Mouse (Mus musculus) testis, postnatal 10 days (tissue): ENCODE results near the gene Dlg2.

Source experiments
- DNase-seq: peaks from one replicate; pipeline ENCODE4 v3.0.0; 2021; ENCODE audit warnings: low spot score

Gene Dlg2

DNA sequence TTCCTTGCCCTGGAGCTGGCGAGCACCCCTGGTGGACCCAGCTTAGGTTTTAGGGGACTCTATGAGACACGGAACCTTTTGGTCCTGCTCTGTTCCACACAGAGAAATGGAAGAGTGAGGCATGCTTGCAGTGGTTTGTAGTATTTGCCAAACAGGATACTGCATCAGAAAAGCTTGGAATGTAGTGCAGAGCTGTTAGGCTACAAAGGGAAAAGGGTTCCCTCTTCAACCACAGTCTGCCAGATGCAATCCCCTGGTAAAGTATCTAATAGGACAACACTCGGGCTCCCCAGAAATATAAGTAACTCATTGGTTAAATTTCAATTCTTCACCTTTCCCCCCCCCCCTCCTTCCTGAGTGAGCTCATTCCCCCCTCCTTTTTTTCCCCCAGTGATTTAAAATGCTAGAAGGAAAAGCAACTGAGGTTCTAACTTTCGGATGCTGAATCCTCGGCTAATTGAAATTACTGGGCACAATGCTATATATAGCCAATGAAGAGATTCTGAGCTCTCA, 613.9 kb downstream of the Dlg2 start:
- DNase-seq: no peak

DNA sequence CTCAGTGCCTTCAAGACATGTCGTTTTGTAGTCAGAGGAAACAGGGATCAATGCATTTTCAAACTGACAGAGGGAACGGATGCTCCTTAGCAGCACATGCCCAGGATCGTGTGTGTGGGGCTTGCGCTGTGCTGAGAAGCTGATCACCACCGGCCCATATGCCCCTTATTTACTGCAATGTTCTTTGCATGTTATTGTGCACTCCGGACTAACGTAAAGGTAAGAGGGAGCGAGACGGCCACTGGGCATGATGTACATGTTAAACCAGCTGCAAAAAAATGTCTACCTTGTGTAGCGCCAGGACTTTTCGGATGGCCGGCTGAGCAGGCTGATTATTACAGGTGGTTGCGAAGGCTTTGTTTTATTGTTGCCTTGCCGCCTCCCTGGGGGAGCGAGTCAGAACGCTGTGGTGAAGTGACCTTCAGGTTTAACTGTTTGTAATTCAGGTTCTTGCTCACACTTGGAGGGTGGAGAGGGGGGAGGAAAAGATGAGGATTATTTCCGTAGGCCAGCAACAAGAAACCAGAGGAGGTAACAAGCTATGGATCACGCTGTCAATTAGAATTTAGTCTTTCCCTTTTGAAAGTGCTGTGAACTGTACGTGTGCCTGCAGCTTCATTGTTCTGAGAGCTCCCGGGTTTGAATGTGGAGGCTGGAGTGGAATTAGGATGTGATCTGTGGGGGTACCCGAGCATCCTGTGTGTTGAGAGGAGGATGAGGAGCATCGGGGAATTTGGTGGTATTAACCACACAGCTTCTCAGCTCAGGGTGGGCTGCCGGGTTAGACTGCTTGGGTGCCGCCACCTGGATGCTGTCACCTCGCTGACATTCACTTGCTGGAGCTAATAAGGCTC, 614.6 kb downstream of the Dlg2 start:
- no peak for DNase-seq

DNA sequence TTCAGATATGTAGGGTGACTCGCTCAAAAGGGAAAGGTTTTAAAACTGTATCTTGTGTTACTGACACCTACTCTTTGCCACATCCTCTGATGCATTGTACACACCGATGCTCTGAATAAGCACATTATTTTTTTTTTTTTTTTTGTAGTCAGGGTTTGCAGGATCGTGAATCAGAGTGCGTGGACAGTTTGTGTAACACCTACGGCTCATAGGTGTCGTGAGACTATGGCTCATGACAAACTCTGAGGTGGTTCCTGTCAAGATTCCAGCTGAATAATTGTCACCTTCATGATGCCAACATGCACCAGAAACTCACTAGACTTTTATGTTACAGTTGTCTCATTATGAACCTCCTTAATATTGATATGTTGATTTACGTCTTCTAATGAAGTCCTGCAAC, 620.0 kb downstream of the Dlg2 start:
- no peak for DNase-seq

DNA sequence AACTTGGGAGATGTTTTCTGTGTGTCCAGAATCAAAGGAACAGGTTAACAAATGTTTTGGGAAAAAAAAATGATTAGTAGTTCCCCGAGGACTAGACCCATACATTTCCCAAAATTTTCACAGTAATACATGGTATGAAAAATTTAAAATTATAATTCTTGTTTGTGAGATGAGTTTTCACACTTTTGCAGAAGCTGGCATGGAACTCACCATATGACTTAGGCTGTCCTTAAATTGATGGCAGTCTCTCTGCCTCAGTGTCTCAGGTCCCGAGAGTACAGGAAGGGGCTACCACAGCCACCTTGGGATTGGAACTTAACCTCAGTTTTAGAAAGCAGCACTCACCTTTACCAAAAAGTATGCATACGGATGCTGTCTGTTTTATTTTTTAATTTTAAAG, 622.0 kb downstream of the Dlg2 start:
- DNase-seq: no peak

DNA sequence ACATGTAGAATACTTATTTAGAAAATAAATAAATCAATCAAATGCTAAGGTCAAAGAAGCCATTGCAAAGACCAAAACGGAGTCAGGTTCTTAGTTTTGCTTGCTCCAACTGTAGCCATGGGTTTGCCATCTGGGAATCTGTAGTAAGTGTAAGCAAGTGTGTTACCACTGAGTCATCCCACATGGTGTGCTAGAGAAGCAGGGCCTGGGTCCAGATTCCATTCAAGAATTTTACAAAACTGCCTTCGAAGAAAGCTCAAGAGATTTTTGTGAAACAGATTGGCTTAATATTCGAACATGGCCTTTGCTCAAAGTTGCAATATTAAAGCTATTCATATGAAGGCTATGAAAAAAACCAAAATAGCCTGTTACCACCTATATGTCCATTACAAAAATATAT, 633.1 kb downstream of the Dlg2 start:
- DNase-seq: no peak

DNA sequence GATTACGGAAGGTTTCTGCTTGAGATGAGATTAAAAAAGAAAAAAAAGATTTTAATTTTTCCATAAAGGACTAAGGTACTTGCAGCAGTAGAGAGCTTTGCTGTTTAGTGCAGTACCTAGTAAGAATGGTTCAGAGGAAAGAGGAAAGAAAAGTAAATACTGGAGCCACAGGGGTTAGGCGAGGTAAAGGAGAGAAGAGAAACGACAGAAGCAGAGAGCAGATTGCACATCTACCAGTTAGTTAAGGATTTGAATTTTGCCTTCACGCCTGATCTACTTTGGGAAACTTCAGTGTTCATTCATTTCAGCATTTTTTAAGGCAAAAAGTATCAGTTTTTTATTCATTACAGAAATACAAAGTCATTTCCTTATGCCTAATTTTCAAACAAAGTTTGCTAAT, 655.7 kb downstream of the Dlg2 start:
- DNase-seq: no peak

DNA sequence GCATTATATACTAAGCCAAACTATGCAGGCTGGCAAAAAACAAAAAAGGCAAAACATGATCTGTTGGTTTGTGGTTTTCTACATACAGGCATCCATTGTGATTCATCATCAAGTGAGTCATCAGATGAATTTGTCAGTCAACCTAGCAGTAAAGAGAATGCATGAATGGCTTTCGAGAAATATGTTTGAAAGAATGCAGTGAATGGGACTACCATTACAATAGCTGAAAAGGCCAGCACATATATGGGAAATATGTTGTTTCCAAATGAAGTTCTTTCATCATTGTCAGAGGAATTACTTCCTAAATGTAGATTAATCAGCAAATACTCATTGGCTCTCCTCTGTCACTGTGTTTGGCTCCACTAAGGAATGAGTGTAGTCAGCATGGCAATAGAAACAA, 677.6 kb downstream of the Dlg2 start:
- DNase-seq: no peak

DNA sequence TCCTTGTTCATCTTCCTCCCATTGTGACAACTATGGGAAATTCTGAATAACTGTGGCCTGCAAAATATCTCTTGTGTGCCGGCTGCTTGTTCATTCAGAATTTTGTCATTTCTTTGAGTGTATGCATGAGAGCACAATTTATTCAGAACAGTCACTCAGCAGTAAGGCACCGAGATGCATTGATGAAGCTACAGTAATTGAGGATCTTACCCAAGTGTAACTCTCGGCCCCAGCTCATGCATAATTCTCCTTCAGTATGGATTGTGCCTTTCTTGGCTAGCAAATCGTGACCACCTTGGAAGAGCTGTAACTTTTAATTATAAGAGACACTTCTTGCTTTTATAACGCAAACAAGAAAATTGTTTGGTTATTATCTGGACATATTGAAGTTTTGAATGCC, 682.7 kb downstream of the Dlg2 start:
- no peak for DNase-seq

DNA sequence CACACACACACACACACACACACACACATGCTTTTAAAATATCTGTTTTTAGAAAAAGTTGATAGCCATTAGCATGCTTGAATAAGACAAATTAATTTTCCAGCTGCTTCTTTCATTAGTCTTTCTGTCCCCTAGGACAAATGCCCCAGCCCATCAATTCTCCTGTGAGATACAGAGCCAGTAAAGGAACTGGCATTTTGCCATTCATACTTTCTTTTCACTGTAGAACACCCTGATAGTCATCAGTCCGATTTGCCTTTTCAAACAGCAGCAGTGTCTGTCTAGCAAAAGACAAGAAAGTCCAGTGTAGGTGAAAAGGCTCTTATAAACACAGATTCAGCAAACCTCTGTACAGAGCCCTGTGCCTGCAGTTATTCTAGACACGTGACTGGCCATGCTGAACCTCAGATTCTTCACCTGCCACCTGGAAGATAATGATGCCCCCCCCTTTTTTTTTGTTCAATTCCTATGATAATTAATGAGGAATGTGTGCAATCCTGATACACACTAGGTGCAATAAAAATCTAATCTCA, 685.2 kb downstream of the Dlg2 start:
- DNase-seq: no peak

DNA sequence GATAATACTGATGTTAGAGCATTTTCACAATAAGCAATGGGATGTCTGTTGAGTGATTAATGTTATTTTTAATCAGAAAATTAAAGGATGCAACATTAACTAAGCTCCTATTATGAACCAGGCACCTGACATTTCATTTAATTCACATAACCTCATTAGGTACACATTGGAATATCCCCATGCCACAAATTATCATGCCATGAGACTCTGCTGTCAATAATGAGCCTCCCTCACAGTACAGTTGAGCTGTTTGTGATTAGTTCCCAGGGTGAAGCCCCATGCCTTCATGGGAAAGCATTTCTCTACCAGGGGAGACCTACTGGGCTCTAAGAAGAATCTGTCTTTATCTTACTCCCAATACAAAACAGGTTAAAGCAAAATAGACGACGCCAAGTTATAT, 697.1 kb downstream of the Dlg2 start:
- no peak for DNase-seq

DNA sequence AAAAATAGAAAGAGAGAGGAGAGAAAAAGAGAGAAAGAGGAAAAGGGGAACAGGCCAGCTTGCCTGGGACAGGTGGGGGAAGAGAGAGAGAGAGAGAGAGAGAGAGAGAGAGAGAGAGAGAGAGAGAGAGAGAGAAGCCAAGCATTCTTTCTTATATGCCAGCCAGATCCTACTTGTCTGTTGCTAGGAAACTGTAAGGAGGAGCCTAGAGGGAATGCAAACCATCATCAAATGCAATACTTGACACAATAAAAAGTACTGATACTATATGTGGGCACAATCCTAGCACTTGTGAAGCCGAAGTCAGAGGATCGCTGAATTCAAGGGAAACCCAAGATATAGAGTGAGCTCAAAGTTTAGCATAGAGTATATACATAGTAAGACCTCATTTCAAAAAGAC, 711.7 kb downstream of the Dlg2 start:
- no peak for DNase-seq

DNA sequence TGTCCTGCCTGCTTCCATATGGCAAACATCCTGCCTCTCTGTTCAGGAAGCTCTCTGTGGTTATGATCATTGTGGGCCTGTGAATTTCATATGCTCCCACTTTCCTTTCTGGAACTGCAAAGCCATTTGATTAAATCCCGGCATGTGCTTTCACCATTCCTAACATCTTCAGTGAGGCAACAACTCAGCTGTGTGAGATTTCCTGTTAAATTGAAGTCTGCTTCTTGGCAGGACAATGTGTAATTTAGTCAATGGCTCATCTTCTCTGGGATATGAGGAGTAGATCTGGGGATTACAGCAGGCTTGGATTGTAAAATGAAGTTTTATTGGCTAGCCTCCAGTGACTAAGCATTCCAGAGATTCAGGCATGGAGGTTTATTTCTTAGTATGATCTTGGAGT, 722.9 kb downstream of the Dlg2 start:
- no peak for DNase-seq

DNA sequence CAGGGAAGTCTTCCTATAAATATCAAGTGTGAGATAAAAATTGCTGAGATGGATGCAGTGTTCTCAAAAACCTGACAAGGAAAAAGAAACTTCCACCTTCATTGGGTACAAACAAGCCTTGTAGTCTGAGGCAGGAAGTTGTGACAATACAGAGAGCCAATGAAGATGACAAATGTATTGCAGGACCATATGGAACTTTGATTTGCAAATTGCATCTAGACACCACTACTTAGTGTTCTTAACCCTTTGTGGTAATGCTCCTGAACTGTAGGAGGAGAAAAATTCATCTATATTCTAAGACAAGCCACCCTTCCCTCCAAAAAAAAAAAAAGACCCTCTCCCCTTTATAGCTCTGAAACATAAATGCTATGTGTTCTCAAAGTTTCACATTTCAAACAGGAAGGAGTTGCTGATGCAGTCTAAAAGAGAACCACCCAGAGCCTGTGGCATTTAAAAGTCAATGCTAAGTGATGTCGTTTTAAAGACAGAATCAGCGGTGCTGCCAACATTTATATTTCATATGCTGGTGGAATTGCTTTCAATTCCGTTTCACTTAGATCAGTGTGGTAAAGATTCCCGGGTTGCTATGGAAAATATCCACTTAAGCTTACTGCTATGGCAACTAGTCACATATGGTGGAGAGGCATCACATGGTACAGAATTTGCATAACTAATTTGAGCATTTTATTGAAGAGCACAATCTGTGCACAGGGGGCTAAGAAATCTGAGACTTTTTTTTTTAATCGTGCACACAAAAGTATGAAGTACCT, 731.8 kb downstream of the Dlg2 start:
- no peak for DNase-seq

DNA sequence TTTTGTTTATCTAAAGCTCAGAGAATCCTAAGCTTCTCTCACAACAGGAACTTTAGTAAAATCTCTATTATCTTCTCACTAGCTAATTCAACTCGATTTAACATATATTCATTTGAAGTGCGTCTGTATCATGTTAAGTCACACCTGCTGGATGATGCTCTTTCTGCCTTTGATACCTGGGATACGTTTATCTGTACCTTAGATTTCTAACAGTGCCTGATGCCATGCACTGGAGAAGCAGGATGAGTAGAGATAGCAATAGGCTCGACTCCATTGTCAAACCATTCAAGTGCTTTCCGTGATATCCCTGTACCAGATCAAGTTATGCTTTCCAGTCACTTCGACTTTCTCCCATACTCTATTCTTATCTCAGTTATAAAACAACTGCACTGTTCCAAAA, 732.5 kb downstream of the Dlg2 start:
- DNase-seq: no peak

DNA sequence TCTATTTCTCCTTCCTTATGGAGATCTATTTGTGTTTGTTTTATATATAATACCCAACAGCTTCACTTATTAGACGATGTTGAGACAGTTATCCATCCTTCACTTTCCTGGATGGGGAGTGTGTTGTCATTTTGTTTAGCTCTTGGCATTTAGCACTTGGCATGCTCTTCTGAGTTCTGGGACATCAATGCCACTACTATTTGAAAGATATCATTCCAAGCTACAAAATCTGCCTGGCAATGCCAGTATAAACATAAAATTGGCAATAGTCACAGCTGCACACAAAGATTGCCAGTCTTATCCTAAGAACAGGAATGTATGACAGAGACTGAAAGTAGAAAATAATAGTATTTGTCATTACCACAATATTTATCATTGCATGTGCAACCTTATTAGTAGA, 735.8 kb downstream of the Dlg2 start:
- DNase-seq: no peak

DNA sequence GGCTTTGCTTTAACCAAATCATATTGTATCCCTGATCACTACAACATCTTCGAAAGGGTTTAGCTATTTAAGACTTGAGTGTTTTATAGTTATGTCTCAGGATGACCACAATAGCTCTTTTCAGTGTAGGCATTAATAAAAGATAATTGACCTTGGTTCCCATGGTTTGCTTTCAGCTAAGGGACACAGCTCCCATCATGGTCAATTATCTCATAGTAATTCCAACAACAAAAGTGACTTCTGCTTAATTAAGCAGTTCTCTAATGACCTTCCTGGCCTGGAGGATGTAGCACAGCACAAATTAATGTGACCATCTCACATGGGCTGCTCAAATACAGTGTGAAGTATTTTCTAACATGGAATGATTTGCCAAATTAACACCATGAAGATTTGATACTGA, 738.4 kb downstream of the Dlg2 start:
- no peak for DNase-seq

DNA sequence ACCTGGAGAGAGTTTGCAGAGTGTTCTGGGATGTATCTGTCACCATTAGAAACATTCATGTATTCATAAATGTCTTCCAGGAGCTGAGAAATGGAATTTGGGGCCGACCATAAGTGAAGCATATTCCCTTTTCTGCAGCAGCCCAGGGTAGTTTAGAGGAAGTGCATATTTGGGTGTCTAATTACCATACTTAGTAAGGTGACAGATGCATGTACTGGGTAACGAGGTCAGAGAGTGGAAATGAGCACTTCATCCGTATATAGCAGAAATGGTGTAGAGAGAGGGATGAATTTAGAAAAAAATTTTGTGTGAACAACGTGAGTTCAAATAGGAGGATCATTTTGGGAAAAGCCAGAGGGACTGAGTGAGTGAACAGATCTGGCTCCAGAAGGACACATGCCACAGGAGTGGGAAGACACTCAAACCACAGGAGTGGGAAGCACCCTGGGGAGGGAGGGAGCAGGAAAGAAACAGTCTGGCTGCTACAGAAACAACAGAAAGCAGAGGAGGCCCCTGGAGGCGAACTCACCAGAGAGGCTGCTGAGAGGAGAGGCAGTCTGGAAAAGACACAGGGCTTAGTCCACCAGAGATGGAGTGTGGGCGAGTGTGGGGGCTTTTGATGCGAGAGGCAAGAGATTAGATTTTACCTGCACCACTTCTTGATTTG, 742.0 kb downstream of the Dlg2 start:
- DNase-seq: peak; percentile 32

DNA sequence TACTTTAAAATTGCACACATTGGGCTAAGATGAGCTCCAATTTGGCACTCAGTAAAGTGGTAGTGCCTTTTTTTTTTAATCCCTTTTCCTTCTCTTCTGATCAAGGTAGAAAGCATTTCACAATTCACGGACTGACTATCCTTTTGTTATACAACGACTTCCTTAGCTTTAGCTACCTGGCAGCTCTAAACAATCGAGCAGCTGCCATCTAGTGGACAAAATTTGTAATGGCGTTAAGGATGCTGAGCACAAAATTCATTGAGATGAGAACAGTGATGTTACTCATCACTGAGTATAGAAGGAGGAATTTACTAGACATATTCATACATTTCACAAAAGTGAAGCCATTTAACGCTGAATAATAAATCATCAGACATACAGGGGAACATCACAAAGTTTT, 750.0 kb downstream of the Dlg2 start:
- DNase-seq: peak; percentile 44

DNA sequence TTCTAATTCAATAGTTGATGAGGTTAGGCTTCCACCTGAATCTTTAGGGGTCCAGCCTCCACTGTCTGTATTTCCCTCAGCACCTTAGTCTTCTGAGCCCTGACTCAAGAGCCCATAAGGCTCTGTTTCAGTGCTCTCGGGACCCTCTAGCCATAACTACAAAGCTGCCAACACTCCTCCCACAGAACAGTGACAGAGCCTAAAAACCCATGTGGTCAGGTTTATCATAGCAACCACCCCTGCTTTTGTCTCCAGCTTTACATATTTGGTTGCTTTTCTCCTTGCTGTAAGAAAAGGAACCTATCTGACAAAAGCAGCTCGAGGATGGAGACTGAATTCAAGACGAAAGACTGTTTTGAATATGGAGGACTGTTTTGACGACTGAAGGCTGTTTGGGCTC, 765.2 kb downstream of the Dlg2 start:
- no peak for DNase-seq

DNA sequence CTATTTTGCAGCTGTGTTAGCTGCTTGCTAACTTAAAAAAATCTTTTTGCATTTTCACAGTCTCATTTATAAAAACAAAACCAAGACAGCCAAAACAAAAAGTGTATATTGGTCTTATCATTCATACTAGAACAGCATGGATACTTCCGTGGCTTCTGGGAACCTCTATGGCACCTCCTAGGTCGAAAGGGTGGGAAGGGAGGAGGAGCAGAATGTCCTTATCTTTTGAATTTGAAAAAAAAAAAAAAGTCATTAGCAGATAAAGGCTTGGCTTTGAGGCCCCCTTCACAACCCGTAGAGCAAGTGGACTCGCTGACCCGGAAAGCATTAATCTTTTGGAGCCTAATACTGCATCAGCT, 785.2 kb downstream of the Dlg2 start:
- no peak for DNase-seq

DNA sequence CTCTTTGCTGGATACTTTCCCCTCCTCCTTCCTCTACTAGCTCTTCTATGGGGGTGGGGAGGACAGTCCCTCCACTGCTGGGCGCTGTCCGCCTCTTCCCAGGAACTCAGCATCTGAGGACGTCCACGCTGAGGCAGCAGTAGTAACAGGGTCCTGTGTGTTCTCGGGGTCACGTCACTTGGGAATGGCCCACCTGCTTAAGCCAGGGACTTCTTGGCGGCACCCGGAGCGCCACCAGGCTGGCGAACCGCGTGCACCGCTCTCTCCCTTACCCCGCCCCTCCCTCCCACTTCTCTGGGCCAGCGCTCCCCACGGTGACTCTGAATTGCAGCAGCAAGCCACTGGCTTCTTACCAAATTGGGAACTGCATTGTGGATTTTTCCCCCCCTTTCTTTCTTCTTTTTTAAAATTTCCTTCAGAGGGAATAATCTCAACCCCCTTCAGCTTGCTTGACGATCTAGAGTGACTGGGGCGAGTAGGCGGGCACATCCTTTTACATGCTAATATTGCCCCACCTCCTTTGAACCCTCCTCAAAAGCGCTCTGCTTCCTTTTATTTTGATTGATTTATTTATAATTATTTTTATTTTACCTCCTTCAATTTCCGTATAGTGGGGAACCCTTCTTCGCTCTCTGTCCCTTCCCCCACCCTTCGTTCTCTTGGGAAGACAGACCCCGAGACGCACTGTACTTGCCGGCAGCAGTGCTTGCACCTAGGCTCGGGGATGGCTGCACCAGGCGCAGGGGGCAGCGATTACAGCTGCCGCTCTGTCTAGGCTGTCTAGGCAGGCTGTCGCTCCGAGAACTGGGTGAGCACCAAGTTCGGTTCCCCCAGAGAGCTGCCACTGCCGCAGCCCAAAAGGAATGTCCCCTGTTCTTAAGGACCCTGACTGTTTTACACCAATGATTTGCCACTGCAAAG, 785.8 kb downstream of the Dlg2 start:
- DNase-seq: no peak

DNA sequence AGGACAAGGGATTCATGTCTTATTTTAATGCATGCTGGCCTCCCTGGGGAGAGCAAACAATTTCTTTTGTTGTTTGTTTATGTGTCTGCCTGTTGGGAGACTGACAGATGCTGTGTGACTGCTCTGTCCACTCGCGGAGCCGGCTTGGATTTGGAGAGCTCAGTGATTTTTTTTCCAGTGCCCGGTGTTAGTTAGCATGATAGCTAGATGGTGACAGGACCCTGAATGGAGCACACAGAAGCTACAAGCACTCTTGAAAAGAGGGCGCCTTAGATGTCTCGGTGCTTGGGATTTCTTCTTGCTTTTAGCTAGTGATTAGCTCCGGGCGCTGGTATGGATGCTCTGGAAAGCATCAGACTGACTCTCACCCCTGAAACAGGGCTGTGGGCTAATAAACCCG, 786.5 kb downstream of the Dlg2 start:
- no peak for DNase-seq
